Mouse (Mus musculus) forebrain, embryonic 14.5 days (tissue): ENCODE measurements around the gene Epn2. TPM values are rescaled to one million over a fixed set of nuclear protein-coding genes. Genes with fewer than 3 reads are reported as not detected.
A peak's percentile ranks its signal among the peaks of the same experiment; 100 is the strongest.

Experiments
- ATAC-seq: fragments of 200-750 bp; cut with Nextera tagmentation; 2 replicates; pipeline ENCODE4 v1.8.0; 2017; ENCODE audit warnings: mild to moderate bottlenecking, moderate library complexity
- DNase-seq: peaks from one replicate; pipeline ENCODE4 v3.0.0-alpha.2; 2015; ENCODE audit warnings: low spot score
- H3K27ac ChIP-seq: fragments of 300-500 bp; sonication (generic); 2 replicates; pipeline ENCODE4 v1.5.1; 2014; ENCODE audit warnings: low read depth, mild to moderate bottlenecking, control low read depth, low read length, moderate library complexity
- H3K27me3 ChIP-seq: fragments of 300-500 bp; sonication (generic); replicated peaks from 2 replicates; pipeline ENCODE4 v1.6.1; 2014; ENCODE audit warnings: low read length, control low read depth, mixed read lengths; ENCODE audit not compliant: control insufficient read depth, insufficient read depth
- H3K36me3 ChIP-seq: fragments of 300-500 bp; sonication (generic); 2 replicates; pipeline ENCODE4 v1.6.1; 2014; ENCODE audit warnings: low read length, control low read depth; ENCODE audit not compliant: control insufficient read depth, insufficient read depth
- H3K4me1 ChIP-seq: fragments of 300-500 bp; sonication (generic); 2 replicates; pipeline ENCODE4 v1.6.1; 2014; ENCODE audit warnings: antibody characterized with exemption, low read length, control low read depth; ENCODE audit not compliant: control insufficient read depth, insufficient read depth
- H3K4me2 ChIP-seq: fragments of 300-500 bp; sonication (generic); 2 replicates; pipeline ENCODE4 v1.6.1; 2014; ENCODE audit warnings: mild to moderate bottlenecking, control low read depth, low read length
- H3K4me3 ChIP-seq: fragments of 300-500 bp; sonication (generic); 2 replicates; pipeline ENCODE4 v1.5.1; 2014; ENCODE audit warnings: low read depth, low read length, control low read depth
- H3K9ac ChIP-seq: fragments of 300-500 bp; sonication (generic); 2 replicates; pipeline ENCODE4 v1.6.1; 2014; ENCODE audit warnings: mild to moderate bottlenecking, low read length, control low read depth, moderate library complexity
- H3K9me3 ChIP-seq: fragments of 300-500 bp; sonication (generic); replicated peaks from 2 replicates; pipeline ENCODE4 v1.6.1; 2016; ENCODE audit warnings: low read length, control low read depth, mixed read lengths; ENCODE audit not compliant: control insufficient read depth
- WGBS: fragments of 180-500 bp; shearing (Covaris S2); extraction: QIAGEN DNeasy Blood & Tissue Kit; methylation state at CpG from one replicate; pipeline ENCODE4 v1.1.7; 2014; 5-methylcytosine and 5-hydroxymethylcytosine counted together
- polyA plus RNA-seq: library from polyadenylated mRNA; unstranded; fragments of >200 nt; fragmentation: Nextera tagmentation; extraction: Ambion mirVana; gene quantifications from 2 replicates; pipeline ENCODE4 v1.2.1, GENCODE M21; 2014

Epn2 gene
- polyA plus RNA-seq, 1 experiment from 2014 or later: 54.3 TPM

DNA sequence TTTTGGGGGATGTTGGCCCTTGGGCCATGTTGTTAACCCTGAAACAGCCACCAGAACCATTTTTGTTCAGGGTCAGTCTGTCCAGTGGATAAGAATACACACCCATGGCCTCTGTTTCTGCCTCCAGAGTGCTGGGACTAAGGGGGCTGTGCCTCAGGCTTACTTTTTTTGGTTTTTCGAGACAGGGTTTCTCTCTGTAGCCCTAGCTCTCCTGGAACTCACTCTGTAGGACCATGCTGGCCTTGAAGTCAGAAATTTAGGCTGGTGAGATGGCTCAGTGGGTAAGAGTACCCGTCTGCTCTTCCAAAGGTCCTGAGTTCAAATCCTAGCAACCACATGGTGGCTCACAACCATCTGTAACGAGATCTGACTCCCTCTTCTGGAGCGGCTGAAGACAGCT is 100.7 kb downstream of the Epn2 start:
- WGBS: 85% methylated on average over 4 of the region's 4 CpGs
- ATAC-seq: no peak
- no peaks in the 10 kb centered on the region for H3K9me3 ChIP-seq
- no peak overlapping the region for H3K4me2 ChIP-seq
- DNase-seq: no peak
- no peaks in the 10 kb centered on the region for H3K36me3 ChIP-seq
- peaks cover 9% of the 10 kb centered on the region; the same call in 1 of the 2 replicates for H3K4me1 ChIP-seq
- no peak overlapping the region for H3K27ac ChIP-seq
- H3K27me3 ChIP-seq: no peaks in the 10 kb centered on the region
- H3K4me3 ChIP-seq: no peak overlapping the region
- no peak overlapping the region for H3K9ac ChIP-seq

DNA sequence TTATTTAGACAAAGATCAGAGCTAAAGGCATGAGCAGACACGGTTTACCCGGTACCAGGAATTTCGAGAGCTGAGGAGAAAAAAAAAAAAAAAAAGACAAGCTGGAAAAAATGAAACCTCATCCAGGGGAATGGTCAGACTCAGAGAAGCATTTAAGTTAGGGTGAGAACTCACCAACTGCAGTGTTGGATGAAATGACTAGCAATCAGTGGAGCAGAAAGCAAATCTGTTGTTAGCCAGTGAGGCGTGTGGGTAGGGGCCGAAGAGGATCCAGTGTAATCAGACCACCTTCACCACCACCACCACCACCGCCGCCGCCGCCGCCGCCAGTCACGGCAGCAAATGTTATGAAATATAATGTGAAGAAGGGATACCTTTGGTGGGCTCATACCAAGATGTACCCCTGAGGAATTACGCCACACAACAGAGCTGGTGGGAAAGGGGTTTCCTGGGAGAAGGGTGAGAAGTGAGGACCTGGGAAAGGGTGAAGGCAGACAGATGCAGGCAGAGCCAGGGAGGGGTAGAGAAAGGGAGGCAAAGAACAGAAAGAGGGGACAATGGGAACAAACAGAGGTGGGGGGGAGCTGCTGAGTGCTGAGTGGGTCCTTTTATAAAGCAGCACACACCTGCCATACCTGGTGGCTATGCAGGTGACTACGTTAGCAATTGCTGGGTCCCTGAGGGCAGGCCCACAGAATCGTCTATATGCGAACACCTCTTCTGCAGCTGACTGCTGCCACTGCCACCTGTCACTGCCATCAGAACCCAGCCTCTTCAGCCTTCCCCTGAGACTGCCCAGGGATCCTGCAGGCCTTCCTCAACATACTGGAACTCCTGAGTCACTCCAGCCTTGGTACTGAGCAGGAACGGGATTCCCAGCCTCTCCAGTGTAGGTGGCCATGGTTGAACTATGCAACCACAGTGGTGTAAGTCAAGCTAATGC is 101.7 kb downstream of the Epn2 start:
- 46% methylated on average over 17 of the region's 17 CpGs for WGBS
- ATAC-seq (no peak), DNase-seq (no peak)
- H3K4me2 ChIP-seq: peak overlapping the region; percentile 27; the same call in 1 of the 2 replicates
- no peak overlapping the region for H3K9ac ChIP-seq
- peak overlapping the region; percentile 27; the same call in 1 of the 2 replicates for H3K27ac ChIP-seq
- H3K27me3 ChIP-seq: no peaks in the 10 kb centered on the region
- no peaks in the 10 kb centered on the region for H3K9me3 ChIP-seq
- H3K4me3 ChIP-seq: no peak overlapping the region
- H3K36me3 ChIP-seq: no peaks in the 10 kb centered on the region
- peaks cover 6% of the 10 kb centered on the region; the same call in 1 of the 2 replicates for H3K4me1 ChIP-seq

DNA sequence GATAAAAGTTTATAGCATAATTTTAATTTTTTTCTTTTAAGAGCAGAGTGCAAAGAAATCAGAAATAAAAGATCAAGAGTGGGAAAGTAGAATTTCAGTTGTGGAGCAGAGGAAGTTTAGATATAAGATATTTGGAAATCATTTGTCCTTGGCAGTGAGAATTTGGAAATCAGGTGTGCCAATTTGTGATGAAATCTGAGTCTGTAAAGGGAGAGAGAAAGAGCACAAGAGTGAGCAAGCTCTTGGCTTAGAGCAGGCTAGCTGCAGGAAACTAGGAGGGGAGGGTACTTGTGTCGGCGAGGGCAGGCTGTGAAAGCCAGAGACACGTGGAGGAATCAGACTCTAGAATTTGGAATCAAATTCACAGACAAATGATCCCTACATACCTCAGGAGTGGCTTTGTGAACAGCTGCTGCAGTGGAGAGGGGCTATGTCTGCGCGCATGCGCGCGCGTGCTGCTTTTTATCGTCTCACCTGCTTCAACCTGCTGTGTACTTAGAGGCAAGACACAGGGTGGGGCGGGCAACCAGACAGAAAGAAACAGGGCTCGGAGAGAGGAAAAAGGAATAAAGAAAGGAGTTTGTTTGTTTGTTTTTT is 102.6 kb downstream of the Epn2 start:
- Histone ChIP-seq H3K4me3 (no peak overlapping the region; the same call in 1 of the 2 replicates), H3K9me3 (no peaks in the 10 kb centered on the region), H3K27me3 (no peaks in the 10 kb centered on the region), H3K27ac (no peak overlapping the region), H3K36me3 (no peaks in the 10 kb centered on the region), H3K9ac (no peak overlapping the region), H3K4me2 (peak overlapping the region; percentile 27), H3K4me1 (peaks cover 6% of the 10 kb centered on the region; the same call in 1 of the 2 replicates)
- DNase-seq (no peak), ATAC-seq (no peak)
- WGBS: 56% methylated on average over 12 of the region's 12 CpGs

DNA sequence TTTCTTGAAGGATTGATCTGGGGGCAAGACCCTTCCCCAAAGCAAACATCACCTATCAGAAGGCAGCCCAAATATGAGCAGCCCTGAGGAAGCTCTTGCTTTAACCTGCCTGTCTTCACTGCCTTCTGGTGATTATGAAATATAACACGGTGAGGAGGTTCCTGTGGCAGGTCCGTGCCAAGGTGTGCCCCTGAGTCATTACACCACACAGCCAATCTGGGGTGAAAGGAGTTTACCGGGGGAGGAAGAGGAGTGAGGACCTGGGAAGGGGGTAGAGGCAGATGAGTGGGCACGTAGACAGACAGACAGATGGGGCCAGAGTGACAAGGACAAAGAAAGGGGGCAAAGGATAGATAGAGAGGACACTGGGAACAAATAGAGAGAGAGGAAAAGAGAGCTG is 105.9 kb downstream of the Epn2 start:
- H3K9ac ChIP-seq: no peak overlapping the region
- 76% methylated on average over 4 of the region's 4 CpGs for WGBS
- H3K4me3 ChIP-seq: no peak overlapping the region
- H3K4me1 ChIP-seq: peaks cover 6% of the 10 kb centered on the region; the same call in 1 of the 2 replicates
- DNase-seq (no peak), ATAC-seq (no peak)
- no peak overlapping the region for H3K4me2 ChIP-seq
- H3K9me3 ChIP-seq: no peaks in the 10 kb centered on the region
- no peaks in the 10 kb centered on the region for H3K36me3 ChIP-seq
- no peaks in the 10 kb centered on the region for H3K27me3 ChIP-seq
- H3K27ac ChIP-seq: no peak overlapping the region

DNA sequence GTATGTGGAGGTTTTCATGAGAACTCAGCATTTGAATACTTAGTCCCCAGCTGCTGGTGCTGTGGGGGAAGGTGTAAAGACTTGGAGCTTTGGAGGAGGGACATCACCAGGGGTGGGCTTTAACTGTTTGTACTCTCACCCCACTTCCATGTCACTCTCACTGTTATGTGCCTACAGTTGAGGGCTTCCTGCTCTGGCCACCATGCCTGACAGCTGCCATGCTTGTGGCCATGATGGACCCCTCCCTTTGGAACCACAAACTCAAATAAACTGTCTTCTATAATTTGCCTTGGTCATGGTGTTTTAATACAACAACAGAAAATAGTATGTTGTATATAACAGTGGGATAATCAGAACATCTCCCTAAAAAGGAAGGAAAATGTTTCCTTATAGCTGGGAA is 108.6 kb downstream of the Epn2 start:
- Histone ChIP-seq H3K4me3 (no peak overlapping the region), H3K9ac (no peak overlapping the region), H3K4me2 (no peak overlapping the region), H3K27ac (no peak overlapping the region), H3K4me1 (no peaks in the 10 kb centered on the region), H3K9me3 (no peaks in the 10 kb centered on the region), H3K36me3 (no peaks in the 10 kb centered on the region), H3K27me3 (no peaks in the 10 kb centered on the region)
- ATAC-seq (no peak), DNase-seq (no peak)

DNA sequence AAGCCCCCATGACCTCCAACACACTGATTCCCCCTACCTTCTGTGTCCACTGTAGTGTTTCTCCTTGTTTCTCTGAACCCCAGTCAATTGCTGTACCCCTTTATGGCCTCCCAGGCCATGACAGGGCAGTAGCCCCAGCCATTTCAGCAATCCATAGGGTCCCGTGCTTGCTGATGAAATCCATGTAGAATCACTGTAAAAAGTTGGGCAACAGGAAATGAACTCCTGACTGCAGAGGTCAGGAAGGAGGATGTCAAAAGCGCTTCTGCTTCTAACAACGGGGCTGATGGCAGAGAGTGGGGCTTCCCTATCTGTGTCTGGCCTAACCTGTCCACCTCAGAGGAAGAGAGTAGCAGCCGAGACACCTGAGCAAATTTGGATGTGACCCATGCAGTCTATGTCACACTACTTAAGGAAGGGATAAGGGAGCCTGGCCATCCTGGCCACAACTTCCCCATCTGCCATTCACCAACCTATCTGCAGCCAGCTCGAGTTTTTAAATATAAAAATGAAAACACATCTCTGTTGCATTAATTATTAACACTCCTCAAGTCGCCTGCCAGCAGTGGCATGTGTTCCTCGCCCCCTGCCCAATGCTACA is 110.1 kb downstream of the Epn2 start:
- no peaks in the 10 kb centered on the region for H3K4me1 ChIP-seq
- H3K27me3 ChIP-seq: no peaks in the 10 kb centered on the region
- H3K36me3 ChIP-seq: no peaks in the 10 kb centered on the region
- no peak overlapping the region for H3K9ac ChIP-seq
- no peak for ATAC-seq
- no peaks in the 10 kb centered on the region for H3K9me3 ChIP-seq
- no peak overlapping the region for H3K4me3 ChIP-seq
- WGBS: 79% methylated on average over 7 of the region's 7 CpGs
- no peak for DNase-seq
- no peak overlapping the region for H3K27ac ChIP-seq
- no peak overlapping the region for H3K4me2 ChIP-seq

DNA sequence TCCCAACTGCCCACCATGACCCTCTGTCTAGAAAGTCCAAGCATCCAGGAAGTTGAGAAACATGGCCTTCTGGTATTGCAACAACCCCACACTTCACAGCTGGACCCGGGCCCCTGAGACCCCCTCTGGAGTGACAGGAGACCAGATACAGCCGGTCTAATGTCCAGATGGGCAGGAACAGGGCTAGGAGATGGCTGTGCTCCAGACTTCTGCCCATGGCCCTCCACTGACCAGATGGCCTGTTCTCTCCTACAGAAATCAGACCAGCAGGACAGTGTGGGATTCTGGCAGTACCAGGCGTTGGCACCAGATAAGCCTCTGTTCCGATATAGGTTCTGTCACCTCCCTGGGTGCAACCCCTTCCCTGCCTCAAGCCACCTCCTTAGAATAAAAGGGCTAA is 111.0 kb downstream of the Epn2 start:
- Histone ChIP-seq H3K27me3 (no peaks in the 10 kb centered on the region), H3K4me3 (no peak overlapping the region), H3K4me1 (no peaks in the 10 kb centered on the region), H3K4me2 (no peak overlapping the region), H3K9me3 (no peaks in the 10 kb centered on the region), H3K36me3 (no peaks in the 10 kb centered on the region), H3K9ac (no peak overlapping the region), H3K27ac (no peak overlapping the region)
- 89% methylated on average over 4 of the region's 4 CpGs for WGBS
- ATAC-seq: no peak
- DNase-seq: no peak
